Mouse (Mus musculus): ENCODE results near the gene Ap3m1.
"Not testable (repeated sequence)": the region's sequence is repeated elsewhere in the genome, so short reads cannot be mapped to it uniquely, and the experiment has no call there.

Gene Ap3m1

DNA sequence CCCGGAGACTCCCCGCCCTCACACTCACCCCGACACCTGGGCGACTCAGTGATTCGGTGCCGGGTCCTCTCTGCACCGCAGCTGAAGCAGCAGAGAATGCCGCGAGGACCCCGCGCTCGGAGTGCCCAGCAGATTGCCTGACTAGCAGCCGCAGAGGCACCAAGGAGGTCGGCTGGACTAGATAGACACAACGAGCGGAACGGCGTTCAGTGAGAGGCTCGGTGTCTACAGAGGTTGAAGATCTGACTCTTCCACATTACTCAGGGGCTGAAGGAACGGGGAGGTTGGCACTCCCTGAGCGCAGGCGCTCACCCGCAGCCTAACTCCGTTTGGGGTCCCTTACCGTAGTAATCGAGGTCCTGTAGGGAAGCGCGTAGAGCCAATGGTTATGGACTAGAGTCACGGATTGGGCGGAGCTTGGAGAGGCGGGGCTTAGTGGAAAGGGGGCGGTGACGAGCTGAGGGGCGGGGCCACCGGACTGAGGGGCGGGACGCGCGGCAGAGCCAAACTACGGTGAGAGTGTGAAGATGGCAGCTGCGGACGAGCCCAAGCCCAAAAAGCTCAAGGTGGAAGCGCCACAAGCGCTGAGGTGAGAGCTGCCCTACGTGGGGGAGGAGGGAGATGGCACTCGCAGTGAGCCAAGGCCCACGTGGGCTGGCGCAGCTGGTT lies at the start of gene Ap3m1, which contains the start of gene Adk:
Gene Ap3m1 (minus strand): TSS at position 397 of the 669 bp plus-strand sequence.
Gene Adk (plus strand): TSS at position 463 of the 669 bp plus-strand sequence.
- peak; percentile 85 for DNase-seq (ENCODE audit: low read depth, low spot score)

DNA sequence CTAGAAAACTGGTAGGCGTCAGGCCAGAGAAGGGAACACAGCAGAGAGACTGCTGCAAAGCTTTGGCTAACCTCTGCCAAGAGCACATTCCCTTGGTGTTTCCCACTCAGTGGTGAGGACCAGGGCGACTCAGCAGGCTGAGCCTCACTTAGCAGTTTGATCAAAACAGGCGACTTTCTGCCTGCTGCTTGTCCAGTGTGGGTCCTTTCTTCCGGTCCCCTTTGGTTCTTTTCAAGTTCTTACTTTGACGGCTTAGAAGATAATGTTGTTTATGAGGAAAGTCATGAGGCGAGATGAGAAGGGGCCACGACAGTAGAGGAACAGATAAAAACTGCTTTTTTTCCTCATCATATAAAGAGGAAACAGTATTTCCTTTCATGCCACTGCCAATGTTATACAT lies 49.3 kb upstream of the Ap3m1 start:
- DNase-seq (ENCODE audit: low read depth, low spot score), result peak; percentile 88

DNA sequence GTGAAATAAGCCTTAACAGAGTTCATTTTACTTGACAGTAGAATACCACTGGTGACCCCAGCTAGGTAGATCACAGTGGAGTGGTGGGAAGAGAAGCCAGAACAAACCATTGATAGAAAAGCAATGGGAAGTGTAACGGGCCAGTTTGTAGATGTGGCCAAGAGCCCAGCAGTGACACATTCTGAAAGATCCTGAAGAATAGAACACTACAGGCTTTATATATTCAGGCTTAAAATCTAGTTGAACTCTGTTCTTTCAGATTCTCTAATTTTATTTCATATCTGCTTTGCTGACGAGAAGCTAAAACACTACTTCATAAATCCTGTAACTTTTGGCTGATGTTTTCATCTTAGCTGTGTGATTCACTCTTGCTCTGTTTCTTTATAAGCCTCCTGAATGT lies 48.6 kb upstream of the Ap3m1 start:
- DNase-seq (ENCODE audit: low read depth, low spot score), result peak; percentile 59

DNA sequence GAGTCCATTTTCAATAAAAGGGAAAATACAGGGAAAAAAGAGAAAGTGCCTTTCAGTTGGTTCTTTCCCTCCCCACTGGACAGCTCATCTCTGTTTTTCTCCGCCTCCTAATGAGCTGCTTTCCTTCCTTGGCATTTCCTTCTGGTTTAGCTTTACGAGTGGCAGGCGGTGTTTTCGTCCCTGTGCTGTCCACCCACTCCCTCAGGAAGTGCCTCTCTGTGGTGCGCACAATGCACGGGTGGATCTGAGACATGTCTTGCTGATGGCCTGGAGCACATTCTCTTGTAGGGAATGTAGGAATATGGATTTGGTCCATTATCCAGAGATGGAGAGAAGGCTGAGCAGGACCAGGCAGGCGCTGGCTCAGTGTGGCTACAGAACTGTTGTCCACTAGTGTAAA lies 47.1 kb upstream of the Ap3m1 start:
- peak; percentile 45 for DNase-seq (ENCODE audit: low read depth, low spot score)

DNA sequence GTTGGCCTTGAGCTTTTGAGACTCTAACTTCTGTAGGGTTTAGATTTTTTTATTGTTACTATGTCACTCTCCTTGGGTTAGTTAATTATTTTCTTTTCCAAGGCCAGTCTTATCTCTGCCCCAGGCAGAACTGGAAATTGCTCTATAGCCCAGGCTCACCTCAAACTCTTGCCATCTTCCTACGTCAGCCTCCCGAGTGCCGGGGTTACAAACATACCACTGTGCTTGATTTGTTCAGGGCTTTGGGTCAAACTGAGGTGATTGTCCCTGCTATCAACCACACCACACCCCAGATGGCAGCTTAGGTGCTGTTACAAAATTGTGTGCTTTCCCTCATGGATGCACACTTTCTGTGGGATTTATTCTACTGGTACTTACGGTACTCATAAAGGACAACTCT lies 44.4 kb upstream of the Ap3m1 start:
- no peak for DNase-seq (ENCODE audit: low read depth, low spot score)

DNA sequence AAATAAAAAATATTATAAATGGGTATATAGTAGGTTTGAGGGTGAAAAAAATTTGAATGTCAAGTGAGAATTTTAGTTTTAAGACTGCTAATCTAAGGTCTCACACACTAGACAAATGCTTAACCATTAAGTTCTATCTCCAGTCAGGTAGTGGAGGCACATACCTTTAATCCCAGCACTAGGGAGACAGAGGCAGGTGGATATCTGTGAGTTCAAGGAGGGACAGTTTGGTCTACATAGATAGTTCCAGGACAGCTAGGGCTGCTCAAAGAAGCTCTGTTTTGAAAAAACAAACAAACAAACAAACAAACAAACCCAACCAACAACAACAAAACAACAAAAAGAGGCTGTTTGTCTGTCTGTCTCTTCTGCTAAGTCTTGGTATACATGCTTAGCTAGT lies 44.0 kb upstream of the Ap3m1 start:
- no peak for DNase-seq (ENCODE audit: low read depth, low spot score)

DNA sequence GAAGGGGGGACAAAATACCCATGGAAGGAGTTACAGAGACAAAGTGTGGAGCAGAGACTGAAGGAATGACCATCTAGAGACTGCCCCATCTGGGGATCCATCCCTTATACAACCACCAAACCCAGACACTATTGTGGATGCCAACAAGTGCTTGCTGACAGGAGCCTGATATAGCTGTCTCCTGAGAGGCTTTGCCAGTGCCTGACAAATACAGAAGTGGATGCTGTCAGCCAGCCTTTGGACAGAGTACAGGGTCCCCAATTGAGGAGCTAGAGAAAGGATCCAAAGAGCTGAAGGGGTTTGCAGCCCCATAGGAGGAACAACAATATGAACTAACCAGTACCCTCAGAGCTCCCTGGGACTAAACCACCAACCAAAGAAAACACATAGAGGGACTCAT lies 41.9 kb upstream of the Ap3m1 start:
- DNase-seq (ENCODE audit: low read depth, low spot score), result not testable (repeated sequence)

DNA sequence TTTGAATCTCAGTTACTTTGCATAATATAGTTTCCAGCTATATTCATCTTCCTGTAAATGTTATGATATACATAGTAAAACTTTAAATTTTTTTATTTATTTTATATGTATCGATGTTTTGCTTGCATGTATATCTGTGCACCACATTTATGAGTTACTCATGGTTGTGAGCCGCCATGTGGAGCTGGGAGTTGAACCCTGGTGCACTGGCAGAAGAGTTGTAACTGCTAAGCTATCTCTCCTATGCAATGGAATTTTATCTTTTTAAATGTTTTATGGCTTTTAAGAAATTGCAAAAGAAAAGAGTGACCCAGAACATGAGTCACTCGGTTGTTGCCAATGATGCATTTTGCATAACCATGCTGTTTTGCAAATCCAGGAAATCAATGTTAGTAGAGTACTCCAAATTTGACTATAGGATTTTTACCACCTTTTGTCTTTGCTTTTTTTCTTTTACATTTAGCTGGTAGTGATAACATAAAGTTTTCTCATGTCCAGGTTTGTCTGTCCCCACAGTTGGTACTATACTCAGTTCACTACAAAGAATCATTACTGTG lies 38.7 kb upstream of the Ap3m1 start:
- peak; percentile 62 for DNase-seq (ENCODE audit: low read depth, low spot score)

DNA sequence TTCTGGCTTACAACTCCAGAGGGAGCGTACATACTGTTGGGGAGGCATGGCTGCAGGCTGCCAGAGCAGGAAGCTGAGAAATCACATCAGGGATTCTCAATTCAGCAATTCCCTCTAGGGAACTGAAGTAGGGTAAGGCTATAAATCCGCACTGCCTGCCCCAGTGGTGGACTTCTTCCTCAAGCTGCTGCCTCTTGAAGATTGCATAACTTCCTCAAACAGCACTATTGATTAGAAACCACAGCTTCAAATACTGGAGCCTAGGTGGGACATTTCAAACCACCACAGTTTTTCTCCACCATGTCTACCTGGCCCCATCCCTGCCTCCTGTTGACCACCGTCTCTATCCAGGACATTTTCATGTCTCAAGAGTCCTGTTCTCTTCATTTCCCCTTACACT lies 38.1 kb upstream of the Ap3m1 start:
- DNase-seq (ENCODE audit: low read depth, low spot score), result no peak

DNA sequence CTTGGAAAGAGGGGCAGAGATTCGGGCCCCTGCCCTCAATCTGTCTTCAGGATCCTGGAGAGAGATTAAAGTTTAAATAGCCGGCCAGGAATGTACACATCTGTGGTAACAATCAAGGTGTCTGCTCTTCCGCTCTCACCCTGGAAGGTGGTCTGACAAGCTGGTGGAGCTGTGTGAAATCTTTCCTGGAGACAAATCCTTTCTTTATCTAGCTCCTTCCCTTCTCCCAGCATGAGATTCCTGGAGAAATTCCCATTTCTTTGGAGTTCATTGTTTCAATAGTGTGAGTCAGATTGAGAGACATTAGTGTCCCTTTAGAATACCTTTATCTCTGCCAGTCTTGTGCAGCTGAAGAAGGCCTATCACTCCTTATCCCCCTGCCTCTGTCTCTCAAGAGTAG lies 36.4 kb upstream of the Ap3m1 start:
- peak; percentile 55 for DNase-seq (ENCODE audit: low read depth, low spot score)

DNA sequence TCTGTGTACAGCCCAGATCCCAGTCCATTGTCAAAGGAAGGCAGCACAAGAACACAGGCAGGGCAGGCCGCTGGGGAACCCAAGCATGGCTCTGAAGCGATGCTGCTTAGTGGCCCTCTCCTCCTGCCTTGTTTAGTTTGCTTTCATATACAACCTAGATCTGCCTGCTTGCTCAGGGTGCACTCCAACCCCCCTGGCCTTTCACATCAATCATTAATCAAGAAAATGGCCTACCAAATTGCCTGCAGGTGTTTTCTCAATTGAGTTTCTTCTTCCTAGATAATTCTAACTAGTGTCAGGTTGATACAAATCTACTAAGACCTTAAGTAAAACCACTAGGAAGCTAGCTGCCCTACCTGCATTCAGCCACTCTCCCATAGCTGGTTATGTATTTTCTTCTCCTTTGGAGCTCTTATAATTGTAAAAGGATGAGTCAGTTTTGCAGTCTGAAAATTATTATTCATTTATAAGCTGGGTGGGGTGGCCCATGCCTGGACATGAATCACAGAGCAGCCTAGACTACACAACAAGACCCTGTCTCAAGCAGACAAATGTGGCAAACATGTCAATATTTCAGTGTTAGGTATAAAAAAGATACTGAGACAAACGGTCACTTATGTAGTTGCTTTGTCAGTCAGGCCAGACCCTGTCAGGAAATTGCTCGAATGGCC lies 35.2 kb upstream of the Ap3m1 start:
- DNase-seq (ENCODE audit: low read depth, low spot score), result peak; percentile 60

DNA sequence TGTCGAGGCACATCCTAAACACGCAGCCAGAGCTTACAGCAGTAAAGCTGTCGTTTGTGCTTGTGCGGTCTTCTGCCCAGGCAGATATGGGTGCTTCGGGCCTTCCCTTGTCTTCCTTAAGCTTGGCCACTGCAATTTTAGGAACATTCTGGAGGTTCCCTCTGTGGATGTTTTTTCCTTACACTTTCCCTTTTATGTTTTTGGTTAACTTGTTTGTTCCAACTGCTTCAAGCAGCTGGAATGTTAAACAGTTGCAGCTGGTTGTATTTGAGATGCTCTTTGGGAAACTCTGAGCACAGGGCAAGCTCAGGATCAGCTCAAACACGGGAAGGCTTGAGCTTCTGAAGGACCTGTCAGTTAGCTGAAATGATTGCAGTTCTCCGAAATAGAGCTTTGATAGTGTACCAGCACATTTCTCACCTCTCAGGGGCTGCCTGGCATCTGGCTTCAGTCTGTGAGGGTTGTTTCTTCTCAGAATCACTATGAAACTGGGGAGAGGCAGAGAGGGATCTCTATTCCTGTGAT lies 34.6 kb upstream of the Ap3m1 start:
- peak; percentile 85 for DNase-seq (ENCODE audit: low read depth, low spot score)

DNA sequence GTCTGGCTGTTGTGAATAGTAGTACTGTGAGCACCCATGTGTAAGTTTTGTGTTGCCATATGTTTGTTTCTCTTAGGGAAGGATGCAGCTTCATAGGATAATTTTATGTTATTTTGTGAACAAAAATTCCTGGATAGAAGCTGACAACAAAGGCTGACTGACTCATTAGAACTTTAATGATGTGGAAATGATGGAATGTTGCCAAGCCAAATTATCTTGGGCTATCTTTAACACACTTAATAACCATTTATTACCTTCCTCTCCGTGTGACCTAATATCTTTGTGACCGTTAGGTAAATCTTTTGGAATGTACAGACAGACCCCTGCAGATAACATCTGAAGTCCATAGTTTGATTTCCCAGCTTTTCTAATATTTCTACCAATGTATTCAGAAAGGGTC lies 33.8 kb upstream of the Ap3m1 start:
- DNase-seq (ENCODE audit: low read depth, low spot score), result no peak

DNA sequence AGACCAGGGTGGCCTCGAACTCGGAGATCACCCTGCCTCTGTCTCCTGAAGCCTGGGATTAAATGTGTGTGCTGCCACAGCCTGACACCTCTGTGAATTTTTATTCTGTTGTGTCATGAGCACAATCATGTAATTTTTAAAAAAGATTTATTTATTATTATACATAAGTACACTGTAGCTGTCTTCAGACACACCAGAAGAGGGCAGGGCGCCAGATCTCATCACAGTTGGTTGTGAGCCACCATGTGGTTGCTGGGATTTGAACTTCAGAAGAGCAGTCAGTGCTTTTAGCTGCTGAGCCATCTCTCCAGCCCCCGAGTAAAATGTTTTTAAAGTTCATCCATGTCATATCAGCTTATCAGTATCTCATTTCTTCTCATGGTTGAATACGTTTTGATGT lies 33.4 kb upstream of the Ap3m1 start:
- peak; percentile 57 for DNase-seq (ENCODE audit: low read depth, low spot score)

DNA sequence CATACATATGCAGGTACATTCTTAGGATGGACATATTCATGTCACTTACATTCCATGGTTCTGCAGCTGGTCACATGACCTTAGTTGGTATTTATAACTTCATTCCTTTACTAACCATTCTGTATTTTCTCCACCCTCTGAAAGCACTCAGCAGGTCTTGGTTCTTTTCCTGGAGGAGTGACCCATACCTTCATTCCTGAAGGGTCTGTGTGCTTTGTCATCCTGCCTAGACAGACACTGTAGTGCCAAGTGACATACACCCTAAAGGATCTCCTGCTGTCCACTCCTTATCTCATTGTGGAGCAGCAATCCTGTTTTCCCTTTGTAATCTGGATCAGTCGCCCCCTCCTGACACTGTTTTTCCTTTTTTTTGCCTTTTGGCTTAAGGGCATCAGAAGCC lies 30.5 kb upstream of the Ap3m1 start:
- DNase-seq (ENCODE audit: low read depth, low spot score), result peak; percentile 60

DNA sequence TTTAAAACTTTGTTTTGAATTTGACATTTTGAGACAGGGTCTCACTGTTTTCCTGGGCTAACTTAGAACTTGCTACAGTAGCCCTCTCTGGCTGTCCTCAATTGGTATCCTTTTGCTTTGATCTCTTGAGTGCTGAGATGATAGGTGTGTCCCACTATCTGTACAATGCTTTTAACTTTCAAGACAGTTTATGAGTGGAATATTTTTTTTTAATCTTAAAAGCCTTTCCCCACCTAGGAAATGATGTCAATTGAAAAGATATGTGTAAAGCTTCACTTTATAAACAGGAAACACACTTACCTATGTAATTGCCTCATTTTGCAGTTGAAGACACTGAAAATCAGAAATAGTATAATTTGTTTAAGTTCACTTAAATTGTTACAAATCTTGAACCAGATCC lies 26.2 kb upstream of the Ap3m1 start:
- no peak for DNase-seq (ENCODE audit: low read depth, low spot score)

DNA sequence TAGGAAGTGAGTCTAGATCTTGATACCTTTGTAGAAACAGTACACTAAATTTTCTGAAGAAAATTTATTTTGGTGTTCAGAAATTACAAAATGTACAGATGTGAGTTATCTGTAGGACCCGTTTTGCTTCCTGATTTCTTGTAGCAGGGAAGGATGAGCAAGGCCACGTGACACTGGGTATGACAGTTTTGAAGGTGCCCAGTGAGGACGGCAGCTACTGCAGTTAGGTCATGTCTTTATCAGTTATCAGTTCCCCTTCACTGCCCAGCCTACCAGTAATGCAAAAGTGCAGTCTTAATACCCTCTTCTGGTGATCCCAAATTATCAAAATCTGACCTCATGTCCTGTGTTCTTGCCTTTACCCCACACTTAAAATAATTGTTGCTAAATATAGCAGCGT lies 25.6 kb upstream of the Ap3m1 start:
- no peak for DNase-seq (ENCODE audit: low read depth, low spot score)

DNA sequence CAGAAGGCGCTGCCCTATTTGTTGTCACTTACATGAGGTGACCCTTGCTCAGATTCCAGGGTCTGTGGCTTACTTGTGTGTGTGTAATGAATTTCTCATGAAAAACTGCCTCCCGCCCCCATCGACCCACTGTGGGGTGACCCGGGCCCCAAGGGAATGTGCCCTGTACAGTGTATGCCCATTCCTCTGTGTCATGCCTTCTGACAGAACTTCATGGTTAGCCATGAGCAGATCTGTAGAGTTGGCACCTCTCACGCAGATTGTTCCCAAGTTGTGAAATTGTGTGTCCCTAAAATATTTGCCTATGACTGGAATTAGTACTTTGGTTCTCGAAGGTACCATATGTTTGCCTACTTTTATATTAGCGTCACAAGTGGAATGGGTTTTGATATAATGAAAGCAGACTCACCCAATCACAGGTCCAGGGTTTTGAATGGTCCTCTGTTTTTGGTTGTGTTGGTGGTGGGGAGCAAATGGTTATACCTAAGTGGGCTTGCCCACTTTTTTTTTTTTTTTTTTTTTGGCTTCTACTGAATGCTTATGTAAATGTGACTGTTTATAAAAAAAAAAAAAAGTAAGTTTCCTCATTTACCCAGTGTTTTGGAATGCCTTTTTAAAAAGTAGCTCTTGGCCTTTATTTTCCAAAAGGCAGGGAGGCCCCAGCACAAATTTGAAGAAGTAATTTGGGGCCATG lies 24.3 kb upstream of the Ap3m1 start:
- DNase-seq (ENCODE audit: low read depth, low spot score), result peak; percentile 52

DNA sequence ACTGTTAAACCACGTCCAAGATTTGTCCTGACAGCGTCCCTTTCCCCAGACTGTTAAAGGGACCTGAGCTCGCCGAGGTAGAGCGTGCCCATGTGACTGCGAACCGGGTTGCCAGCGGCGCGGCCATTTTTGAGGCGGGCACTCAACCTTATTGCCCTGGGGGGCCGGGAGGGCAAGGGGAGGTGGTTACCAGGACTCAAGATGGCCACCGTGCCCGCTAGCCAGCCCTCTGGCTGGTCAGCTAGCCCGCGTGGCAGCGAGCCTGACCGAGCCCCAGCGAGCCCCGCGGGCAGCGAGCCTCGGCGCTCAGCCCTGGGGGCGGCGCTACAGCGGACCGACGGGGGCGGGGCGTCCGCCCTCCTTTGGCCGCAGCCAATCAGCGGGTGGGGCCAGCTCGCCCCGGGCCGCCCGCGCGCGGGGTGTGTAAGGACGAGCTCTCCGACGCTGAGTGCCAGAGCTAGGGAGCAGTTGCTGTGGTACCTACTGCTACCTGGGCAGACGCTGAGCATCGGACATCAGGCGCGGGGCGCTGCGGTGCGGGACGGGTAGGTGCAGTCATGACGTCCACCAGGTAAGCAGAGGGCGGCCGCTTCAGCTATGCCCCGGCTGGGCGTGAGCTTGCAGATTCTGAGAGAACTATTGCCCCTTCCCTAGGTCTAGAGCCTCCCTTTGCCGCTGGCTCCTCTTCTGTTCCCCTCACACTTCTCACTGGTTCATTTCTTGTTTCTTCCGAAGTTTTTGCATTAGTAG lies 23.6 kb upstream of the Ap3m1 start:
- peak; percentile 95 for DNase-seq (ENCODE audit: low read depth, low spot score)

DNA sequence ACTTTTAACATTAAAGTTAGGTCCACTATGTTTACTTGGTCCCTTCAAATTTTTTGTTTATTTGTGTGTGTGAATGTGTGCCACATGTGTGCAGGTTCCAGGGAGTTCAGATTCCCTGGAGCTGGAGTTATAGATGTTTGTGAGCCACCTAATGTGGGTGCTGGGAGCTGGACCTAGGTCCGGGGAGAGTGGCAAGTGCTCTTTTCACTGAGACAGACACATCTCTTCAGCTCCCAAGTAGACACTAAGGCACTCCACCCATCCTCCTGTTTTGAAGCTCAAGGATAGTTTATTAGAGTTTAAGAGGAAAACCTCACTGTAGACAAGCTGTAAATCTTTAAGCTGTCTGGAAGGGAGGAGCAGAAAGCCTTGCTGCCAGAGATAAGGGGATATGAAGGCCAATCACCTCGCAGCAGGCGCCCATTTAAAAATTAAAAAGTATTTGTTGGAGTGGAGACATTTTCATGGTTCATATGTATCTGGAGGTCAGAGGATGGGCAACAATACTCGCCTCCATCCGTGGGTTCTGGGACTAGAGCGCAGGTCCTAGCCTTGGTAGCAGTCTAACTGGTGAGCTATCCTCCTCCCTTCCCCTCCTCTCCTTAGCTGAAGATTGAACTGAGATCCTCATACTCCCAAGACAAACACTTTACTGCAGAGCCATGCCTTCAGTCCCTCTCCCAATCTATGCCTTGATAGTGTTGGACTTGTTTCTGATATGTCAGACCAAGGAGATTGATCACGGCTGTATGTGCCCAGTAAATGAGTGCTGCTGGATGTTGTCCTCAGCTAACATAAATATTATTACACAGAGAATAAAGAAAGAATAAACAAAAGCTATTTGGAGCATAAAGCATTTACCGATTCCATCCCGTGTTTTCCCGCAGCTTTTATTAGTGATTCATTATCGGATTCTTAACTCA lies 22.4 kb upstream of the Ap3m1 start:
- no peak for DNase-seq (ENCODE audit: low read depth, low spot score)

Data from 3T3-L1 (cell line).